Mouse (Mus musculus) erythroblast, embryonic 14.5 days (primary cell): ENCODE results near the gene Ism1. TPM values are rescaled to one million over a fixed set of nuclear protein-coding genes. Genes with fewer than 3 reads are reported as not detected.

ENCODE experiments used
- H3K27me3 ChIP-seq: 2 replicates; pipeline ENCODE4 v1.6.1; 2012; ENCODE audit warnings: inconsistent platforms; ENCODE audit not compliant: control insufficient read depth
- H3K36me3 ChIP-seq: 2 replicates; pipeline ENCODE4 v1.6.1; 2012; ENCODE audit warnings: mild to moderate bottlenecking, inconsistent platforms; ENCODE audit not compliant: control insufficient read depth
- H3K4me1 ChIP-seq: 2 replicates; pipeline ENCODE4 v1.6.1; 2012; ENCODE audit warnings: inconsistent platforms; ENCODE audit not compliant: control insufficient read depth
- H3K4me3 ChIP-seq: replicated peaks from 2 replicates; pipeline ENCODE3; 2012; ENCODE audit warnings: moderate library complexity, mild to moderate bottlenecking, inconsistent platforms
- H3K9me3 ChIP-seq: 2 replicates; pipeline ENCODE4 v1.6.1; 2012; ENCODE audit warnings: low read length, inconsistent platforms, mixed read lengths; ENCODE audit not compliant: control insufficient read depth
- GATA1 ChIP-seq: IDR thresholded peaks from 2 replicates; pipeline ENCODE4 v1.6.1; 2012; ENCODE audit warnings: low read length, inconsistent platforms, mixed read lengths
- TAL1 ChIP-seq: IDR thresholded peaks from 3 replicates; pipeline ENCODE4 v1.6.1; 2012; ENCODE audit warnings: low read length, inconsistent platforms, mixed read lengths
- polyA plus RNA-seq: library from polyadenylated mRNA; stranded (reverse); fragments of >175 nt; gene quantifications from 2 replicates; pipeline ENCODE4 v1.2.3, GENCODE M21; 2012

Ism1 gene
- polyA plus RNA-seq, 1 experiment: not detected

- Histone ChIP-seq H3K4me1 (no peaks in the 10 kb centered on the region), H3K9me3 (no peaks in the 10 kb centered on the region), H3K36me3 (no peaks in the 10 kb centered on the region), H3K4me3 (no peak overlapping the region), H3K27me3 (no peaks in the 10 kb centered on the region)
- no peak for TF ChIP-seq GATA1
- TF ChIP-seq TAL1: no peak
Measured at GRCm38 (mm10) chr2:139784946-139785345, 107.0 kb downstream of the Ism1 start.

- Histone ChIP-seq H3K27me3 (no peaks in the 10 kb centered on the region), H3K36me3 (no peaks in the 10 kb centered on the region), H3K4me3 (no peak overlapping the region), H3K4me1 (no peaks in the 10 kb centered on the region), H3K9me3 (no peaks in the 10 kb centered on the region)
- TF ChIP-seq GATA1 (no peak), TAL1 (no peak)
Measured at GRCm38 (mm10) chr2:139788658-139789057, 110.7 kb downstream of the Ism1 start.

GRCm38 (mm10) chr2:139792345-139793120, 114.6 kb downstream of the Ism1 start:
- H3K4me1 ChIP-seq: no peaks in the 10 kb centered on the region
- TF ChIP-seq GATA1 (no peak), TAL1 (no peak)
- H3K36me3 ChIP-seq: no peaks in the 10 kb centered on the region
- no peak overlapping the region for H3K4me3 ChIP-seq
- H3K27me3 ChIP-seq: no peaks in the 10 kb centered on the region
- H3K9me3 ChIP-seq: no peaks in the 10 kb centered on the region

- TF ChIP-seq TAL1 (no peak), GATA1 (no peak)
- Histone ChIP-seq H3K4me3 (no peak overlapping the region), H3K9me3 (no peaks in the 10 kb centered on the region), H3K4me1 (no peaks in the 10 kb centered on the region), H3K27me3 (no peaks in the 10 kb centered on the region), H3K36me3 (no peaks in the 10 kb centered on the region)
Measured at GRCm38 (mm10) chr2:139804041-139804440, 126.1 kb downstream of the Ism1 start.

- no peaks in the 10 kb centered on the region for H3K4me1 ChIP-seq
- H3K27me3 ChIP-seq: no peaks in the 10 kb centered on the region
- H3K4me3 ChIP-seq: no peak overlapping the region
- no peak for TF ChIP-seq TAL1
- no peak for TF ChIP-seq GATA1
- no peaks in the 10 kb centered on the region for H3K36me3 ChIP-seq
- H3K9me3 ChIP-seq: no peaks in the 10 kb centered on the region
Measured at GRCm38 (mm10) chr2:139807887-139808286, 129.9 kb downstream of the Ism1 start.

Other genes with a start within 250 kb of the Ism1 start
- gene Sptlc3, start 184.3 kb upstream of the Ism1 start, polyA plus RNA-seq: not detected in 2 replicates